Comparison of ENCODE assay signal across 14 mouse cellular contexts in the genomic region with DNA sequence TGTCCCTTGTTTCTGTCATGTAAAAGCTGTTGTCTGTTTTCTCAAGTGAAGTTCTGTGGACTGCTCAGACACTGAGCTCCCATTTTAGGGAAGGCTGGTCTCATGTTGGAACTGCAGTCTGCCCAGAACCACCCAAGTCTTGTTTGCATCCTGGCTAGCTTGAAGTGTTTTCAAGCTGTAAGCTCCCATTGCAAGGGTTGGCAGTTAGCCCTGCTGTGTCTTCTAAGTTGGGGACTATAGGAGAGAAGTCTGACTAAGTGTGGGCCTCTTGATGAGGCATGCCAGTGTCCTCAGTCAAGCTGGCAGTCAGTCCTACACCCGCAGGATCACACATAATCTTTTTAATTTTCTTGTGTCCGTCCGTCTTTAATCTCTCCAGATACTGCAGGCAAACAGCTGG.
A peak's percentile ranks its signal among the peaks of the same experiment; 100 is the strongest.
DNase-seq lines count a peak whose midpoint lies in the region.
"Had no signal": no experiment of that assay in that cellular context is flagged by ENCODE, and none has a peak within 500 bp of the region (broad histone marks: within the 10 kb centered on the region; RNA-seq: fewer than 3 reads in every experiment).

No protein-coding gene starts in this region.

- DNase-seq in frontal cortex, postnatal 36 days (ENCODE audit: low spot score in 2 of 2) = peak; percentile 30 to 37
- DNase-seq in frontal cortex, postnatal 10 days (ENCODE audit: low spot score in 2 of 2) = no peak
- DNase-seq in right cerebral cortex, adult 18-20 months = peak; percentile 60
- no peak for DNase-seq in right cerebral cortex, postnatal 10 days (ENCODE audit: low spot score in 2 of 2)
- peak; percentile 60 for DNase-seq in telencephalon, adult 2 months (ENCODE audit: low read depth, low spot score)
- no peak for DNase-seq in embryo, embryonic 9.5 days (ENCODE audit: extremely low spot score)
- DNase-seq: adrenal gland, adult 2 months; adrenal gland, postnatal 10 days; adrenal gland, postnatal 25 days; cerebellum, adult 11-12 months; cerebellum, adult 2 months; cerebellum, adult 9-10 months; cerebellum, postnatal 10 days; cerebellum, postnatal 25 days had no signal

Comparison
In these comparisons a context has a peak if more than half of its experiments do, and no peak if none do; other contexts are left out.
1. DNase-seq: peak in frontal cortex, postnatal 36 days (2 of 2), right cerebral cortex, adult 18-20 months (single experiment) and telencephalon, adult 2 months (single experiment); none in frontal cortex, postnatal 10 days (0 of 2), right cerebral cortex, postnatal 10 days (0 of 2) and embryo, embryonic 9.5 days (single experiment).